Mouse (Mus musculus) stomach, postnatal 0 days (tissue): ENCODE measurements at regions not wholly inside any gene's neighbourhood (a gene's known extent, or its start where the extent isn't known, plus 50 kb on each side); places are given as distances from the start of the nearest gene placed in this dataset.

Source experiments
- ATAC-seq: fragments of 200-750 bp; cut with Nextera tagmentation; 2 replicates; pipeline ENCODE4 v1.8.0; 2017; ENCODE audit not compliant: low FRiP score, low TSS enrichment
- DNase-seq: peaks from one replicate; pipeline ENCODE4 v3.0.0-alpha.2; 2016; ENCODE audit warnings: low spot score
- H3K27ac ChIP-seq: fragments of 300-500 bp; sonication (generic); replicated peaks from 2 replicates; pipeline ENCODE4 v1.5.1; 2014; ENCODE audit warnings: mild to moderate bottlenecking, control low read depth
- H3K27me3 ChIP-seq: fragments of 300-500 bp; sonication (generic); 2 replicates; pipeline ENCODE4 v1.6.1; 2014; ENCODE audit warnings: low read length; ENCODE audit not compliant: control insufficient read depth, insufficient read depth
- H3K36me3 ChIP-seq: fragments of 300-500 bp; sonication (generic); 2 replicates; pipeline ENCODE4 v1.6.1; 2014; ENCODE audit warnings: low read length, mixed read lengths; ENCODE audit not compliant: control insufficient read depth, insufficient read depth
- H3K4me1 ChIP-seq: fragments of 300-500 bp; sonication (generic); replicated peaks from 2 replicates; pipeline ENCODE4 v1.6.1; 2014; ENCODE audit warnings: antibody characterized with exemption; ENCODE audit not compliant: control insufficient read depth, insufficient read depth
- H3K4me2 ChIP-seq: fragments of 300-500 bp; sonication (generic); replicated peaks from 2 replicates; pipeline ENCODE4 v1.6.1; 2014; ENCODE audit warnings: low read depth, mild to moderate bottlenecking, control low read depth, moderate library complexity
- H3K4me3 ChIP-seq: fragments of 300-500 bp; sonication (generic); 2 replicates; pipeline ENCODE4 v1.5.1; 2014; ENCODE audit warnings: low read depth, low read length, control low read depth
- H3K9ac ChIP-seq: fragments of 300-500 bp; sonication (generic); 2 replicates; pipeline ENCODE4 v1.6.1; 2014; ENCODE audit warnings: mild to moderate bottlenecking, low read length, control low read depth, mixed read lengths
- H3K9me3 ChIP-seq: fragments of 300-500 bp; sonication (generic); 2 replicates; pipeline ENCODE4 v1.6.1; 2016; ENCODE audit warnings: low read length; ENCODE audit not compliant: control insufficient read depth
- CTCF ChIP-seq: IDR thresholded peaks from 2 replicates; pipeline ENCODE4 v1.5.1; 2016; ENCODE audit warnings: antibody characterized with exemption, low read depth, mild to moderate bottlenecking, moderate library complexity
- EP300 ChIP-seq: optimal IDR thresholded peaks from 2 replicates; pipeline ENCODE3; 2016; ENCODE audit warnings: antibody characterized with exemption
- WGBS: fragments of 180-500 bp; shearing (Covaris S2); extraction: QIAGEN DNeasy Blood & Tissue Kit; methylation state at CpG from one replicate; pipeline ENCODE4 v1.1.7; 2014; 5-methylcytosine and 5-hydroxymethylcytosine counted together

GRCm38 (mm10) chr3:19810034-19810433 is 146.8 kb upstream of the Cp start:
- DNase-seq (no peak), ATAC-seq (no peak)
- Histone ChIP-seq H3K9me3 (no peaks in the 10 kb centered on the region), H3K36me3 (no peaks in the 10 kb centered on the region), H3K27ac (no peak overlapping the region), H3K9ac (no peak overlapping the region), H3K27me3 (no peaks in the 10 kb centered on the region), H3K4me1 (no peaks in the 10 kb centered on the region), H3K4me2 (no peak overlapping the region), H3K4me3 (no peak overlapping the region)
- 71% methylated on average over 3 of the region's 3 CpGs for WGBS
- TF ChIP-seq EP300 (no peak), CTCF (no peak)

DNA sequence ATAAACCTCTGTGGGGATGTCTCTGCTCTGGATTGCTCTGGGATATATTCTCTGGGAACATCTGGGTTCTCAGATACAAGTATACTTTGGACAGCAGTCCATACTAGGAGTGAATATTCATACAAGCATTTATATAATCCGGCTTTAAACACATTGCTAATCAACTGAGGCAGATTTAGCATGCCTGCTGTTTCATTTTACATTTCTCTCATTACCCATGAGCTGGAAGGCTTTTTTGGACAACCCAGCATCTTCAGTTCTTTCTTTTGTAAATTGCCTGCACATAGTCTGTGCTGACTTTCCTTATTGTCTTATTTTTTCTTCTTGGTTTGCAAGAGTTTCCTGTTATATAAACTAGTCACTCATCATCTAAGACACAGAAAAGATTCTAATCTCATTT is 131.9 kb upstream of the Cp start:
- Histone ChIP-seq H3K9me3 (no peaks in the 10 kb centered on the region), H3K27me3 (no peaks in the 10 kb centered on the region), H3K4me1 (no peaks in the 10 kb centered on the region), H3K4me3 (no peak overlapping the region), H3K27ac (no peak overlapping the region), H3K36me3 (no peaks in the 10 kb centered on the region), H3K9ac (no peak overlapping the region), H3K4me2 (no peak overlapping the region)
- ATAC-seq (no peak), DNase-seq (no peak)
- TF ChIP-seq CTCF (no peak), EP300 (no peak)
- WGBS, result 78% methylated on average over 1 of the region's 1 CpGs

- no peak overlapping the region for H3K4me2 ChIP-seq
- no peaks in the 10 kb centered on the region for H3K27me3 ChIP-seq
- no peak overlapping the region for H3K4me3 ChIP-seq
- H3K27ac ChIP-seq, result no peak overlapping the region
- no peak for DNase-seq
- H3K36me3 ChIP-seq, result no peaks in the 10 kb centered on the region
- 80% methylated on average over 5 of the region's 5 CpGs for WGBS
- no peak for TF ChIP-seq CTCF
- TF ChIP-seq EP300, result no peak
- no peaks in the 10 kb centered on the region for H3K4me1 ChIP-seq
- no peak for ATAC-seq
- no peaks in the 10 kb centered on the region for H3K9me3 ChIP-seq
- no peak overlapping the region for H3K9ac ChIP-seq
These were observed 128.2 kb upstream of the Cp start for GRCm38 (mm10) chr3:19828518-19829246.

GRCm38 (mm10) chr3:19829752-19830151 is 127.1 kb upstream of the Cp start:
- Histone ChIP-seq H3K27me3 (no peaks in the 10 kb centered on the region), H3K36me3 (no peaks in the 10 kb centered on the region), H3K4me3 (no peak overlapping the region), H3K27ac (no peak overlapping the region), H3K9ac (no peak overlapping the region), H3K4me2 (no peak overlapping the region), H3K4me1 (no peaks in the 10 kb centered on the region), H3K9me3 (no peaks in the 10 kb centered on the region)
- DNase-seq, result no peak
- 84% methylated on average over 2 of the region's 2 CpGs for WGBS
- no peak for TF ChIP-seq CTCF
- ATAC-seq, result no peak

DNA sequence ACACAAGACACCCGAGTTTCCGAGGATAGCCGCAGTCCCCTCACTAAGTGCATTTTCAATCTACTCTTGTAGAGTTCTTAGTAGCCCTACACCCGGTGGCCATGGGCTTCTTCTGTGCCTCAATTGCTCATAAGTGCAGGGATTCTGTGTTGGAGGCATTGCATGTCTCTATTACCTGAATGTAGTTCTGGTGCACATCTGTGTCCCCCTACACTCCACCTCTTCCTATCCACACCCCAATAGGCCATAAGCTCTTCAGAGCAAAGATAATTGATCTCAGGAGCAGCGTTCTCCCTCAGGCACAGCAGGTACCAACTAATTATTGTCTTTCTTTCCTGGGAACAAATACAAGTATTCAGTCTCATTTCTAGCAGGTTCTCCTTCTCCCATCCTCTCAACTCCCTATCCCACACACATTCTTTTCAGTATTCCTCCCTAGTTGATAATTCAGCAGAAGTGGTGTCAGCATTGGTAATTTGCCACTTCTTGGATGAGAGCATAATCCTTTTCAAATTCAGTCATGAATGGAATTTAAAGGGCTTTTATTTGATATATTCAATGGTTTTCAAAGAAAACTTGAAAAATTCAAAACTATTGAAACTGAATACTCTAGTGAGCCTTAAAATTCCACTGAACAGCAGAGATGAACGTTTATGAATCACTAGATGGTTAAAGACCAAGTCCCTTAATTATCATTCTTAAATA is 108.7 kb upstream of the Cp start:
- TF ChIP-seq EP300, result no peak
- TF ChIP-seq CTCF, result no peak
- Histone ChIP-seq H3K9ac (no peak overlapping the region), H3K4me3 (no peak overlapping the region), H3K9me3 (no peaks in the 10 kb centered on the region), H3K4me1 (no peaks in the 10 kb centered on the region), H3K36me3 (no peaks in the 10 kb centered on the region), H3K4me2 (no peak overlapping the region), H3K27ac (no peak overlapping the region), H3K27me3 (no peaks in the 10 kb centered on the region)
- ATAC-seq (no peak), DNase-seq (no peak)
- WGBS, result 77% methylated on average over 6 of the region's 6 CpGs

DNA sequence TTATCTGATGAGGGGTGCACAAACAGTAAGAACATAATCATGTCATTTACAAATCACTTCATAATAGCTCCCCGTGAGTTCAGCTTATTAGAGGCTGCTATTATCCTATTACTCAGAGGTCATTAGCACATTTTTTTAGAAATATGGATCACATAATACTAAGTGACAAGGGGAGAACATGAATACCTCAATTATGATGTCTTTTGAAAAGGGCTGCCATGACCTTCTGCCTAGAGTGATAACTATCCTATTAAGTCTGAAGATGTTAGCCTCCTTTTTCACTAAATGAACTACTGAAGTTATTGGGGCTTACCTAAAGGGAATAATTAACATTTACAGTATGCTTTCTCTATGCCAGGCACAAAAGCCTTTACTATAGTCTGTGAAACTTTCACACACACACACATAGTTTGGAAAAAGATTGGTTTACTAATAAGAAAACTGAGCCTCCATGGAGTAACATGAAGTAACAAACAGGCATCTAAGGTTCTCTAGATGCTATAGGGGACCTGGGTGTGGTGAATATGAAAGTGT is 108.1 kb upstream of the Cp start:
- Histone ChIP-seq H3K27me3 (no peaks in the 10 kb centered on the region), H3K36me3 (no peaks in the 10 kb centered on the region), H3K27ac (no peak overlapping the region), H3K4me2 (no peak overlapping the region), H3K4me1 (no peaks in the 10 kb centered on the region), H3K9ac (no peak overlapping the region), H3K4me3 (no peak overlapping the region), H3K9me3 (no peaks in the 10 kb centered on the region)
- TF ChIP-seq CTCF (no peak), EP300 (no peak)
- DNase-seq (no peak), ATAC-seq (no peak)
- WGBS, result 66% methylated on average over 1 of the region's 1 CpGs
